Mouse (Mus musculus) neural tube, embryonic 11.5 days (tissue): ENCODE measurements at regions not wholly inside any gene's neighbourhood (a gene's known extent, or its start where the extent isn't known, plus 50 kb on each side); places are given as distances from the start of the nearest gene placed in this dataset.

ENCODE experiments used
- ATAC-seq: fragments of 200-750 bp; cut with Nextera tagmentation; 2 replicates; pipeline ENCODE4 v1.8.0; 2017; ENCODE audit warnings: moderate number of reproducible peaks, mild to moderate bottlenecking, moderate TSS enrichment, moderate library complexity; ENCODE audit not compliant: insufficient read depth, low FRiP score, low TSS enrichment
- DNase-seq: peaks from one replicate; pipeline ENCODE4 v3.0.0-alpha.2; 2015; ENCODE audit warnings: low spot score
- H3K27ac ChIP-seq: fragments of 300-500 bp; sonication (generic); 2 replicates; pipeline ENCODE4 v1.5.1; 2014; ENCODE audit warnings: low read depth, mild to moderate bottlenecking, low read length
- H3K27me3 ChIP-seq: fragments of 300-500 bp; sonication (generic); 2 replicates; pipeline ENCODE4 v1.6.1; 2014; ENCODE audit warnings: mild to moderate bottlenecking, low read length, mixed read lengths; ENCODE audit not compliant: control insufficient read depth, insufficient read depth
- H3K36me3 ChIP-seq: fragments of 300-500 bp; sonication (generic); 2 replicates; pipeline ENCODE4 v1.6.1; 2014; ENCODE audit warnings: mild to moderate bottlenecking, low read length, moderate library complexity, mixed read lengths; ENCODE audit not compliant: control insufficient read depth, insufficient read depth
- H3K4me1 ChIP-seq: fragments of 300-500 bp; sonication (generic); 2 replicates; pipeline ENCODE4 v1.6.1; 2014; ENCODE audit warnings: low read length, mixed read lengths; ENCODE audit not compliant: control insufficient read depth, insufficient read depth
- H3K4me2 ChIP-seq: fragments of 300-500 bp; sonication (generic); 2 replicates; pipeline ENCODE4 v1.6.1; 2014; ENCODE audit warnings: low read depth, mild to moderate bottlenecking, moderate library complexity
- H3K4me3 ChIP-seq: fragments of 300-500 bp; sonication (generic); 2 replicates; pipeline ENCODE4 v1.5.1; 2014; ENCODE audit warnings: low read depth, low read length
- H3K9ac ChIP-seq: fragments of 300-500 bp; sonication (generic); 2 replicates; pipeline ENCODE4 v1.6.1; 2014; ENCODE audit warnings: mild to moderate bottlenecking, low read length
- H3K9me3 ChIP-seq: fragments of 300-500 bp; sonication (generic); 2 replicates; pipeline ENCODE4 v1.6.1; 2016; ENCODE audit warnings: low read length; ENCODE audit not compliant: control insufficient read depth
- WGBS: fragments of 180-500 bp; shearing (Covaris S2); extraction: QIAGEN DNeasy Blood & Tissue Kit; methylation state at CpG from one replicate; pipeline ENCODE4 v1.1.7; 2014; 5-methylcytosine and 5-hydroxymethylcytosine counted together

GRCm38 (mm10) chr8:57403640-57404180, 52.0 kb upstream of the Scrg1 start:
- 84% methylated on average over 11 of the region's 11 CpGs for WGBS
- peaks cover 14% of the 10 kb centered on the region for H3K4me1 ChIP-seq
- H3K27ac ChIP-seq = no peak overlapping the region
- no peak overlapping the region for H3K4me3 ChIP-seq
- DNase-seq (no peak), ATAC-seq (no peak)
- H3K9me3 ChIP-seq = no peaks in the 10 kb centered on the region
- no peaks in the 10 kb centered on the region for H3K36me3 ChIP-seq
- no peaks in the 10 kb centered on the region for H3K27me3 ChIP-seq
- no peak overlapping the region for H3K9ac ChIP-seq
- no peak overlapping the region for H3K4me2 ChIP-seq

GRCm38 (mm10) chr8:57405277-57405817, 50.4 kb upstream of the Scrg1 start:
- Histone ChIP-seq H3K4me3 (no peak overlapping the region), H3K9ac (no peak overlapping the region), H3K4me2 (no peak overlapping the region), H3K9me3 (no peaks in the 10 kb centered on the region), H3K27me3 (peaks cover 6% of the 10 kb centered on the region; the same call in 1 of the 2 replicates), H3K4me1 (peaks cover 17% of the 10 kb centered on the region), H3K36me3 (no peaks in the 10 kb centered on the region), H3K27ac (no peak overlapping the region)
- 11% methylated on average over 11 of the region's 11 CpGs for WGBS
- DNase-seq (peak; percentile 51), ATAC-seq (0 out of 2 replicates have a peak, but pooled peaks have one; percentile 42)
